Mouse (Mus musculus) kidney, embryonic 16.5 days (tissue): ENCODE data around the gene Snx25. TPM values are rescaled to one million over a fixed set of nuclear protein-coding genes. Genes with fewer than 3 reads are reported as not detected.
"Not testable (repeated sequence)": the region's sequence is repeated elsewhere in the genome, so short reads cannot be mapped to it uniquely, and the experiment has no call there.

Source experiments
- ATAC-seq: fragments of 200-750 bp; cut with Nextera tagmentation; 2 replicates; pipeline ENCODE4 v1.8.0; 2017; ENCODE audit warnings: moderate TSS enrichment; ENCODE audit not compliant: low FRiP score, low TSS enrichment
- H3K27ac ChIP-seq: fragments of 300-500 bp; sonication (generic); 2 replicates; pipeline ENCODE4 v1.5.1; 2014; ENCODE audit warnings: low read length
- H3K27me3 ChIP-seq: fragments of 300-500 bp; sonication (generic); 2 replicates; pipeline ENCODE4 v1.6.1; 2014; ENCODE audit warnings: low read length, control low read depth, mixed read lengths; ENCODE audit not compliant: insufficient read depth
- H3K36me3 ChIP-seq: fragments of 300-500 bp; sonication (generic); 2 replicates; pipeline ENCODE4 v1.6.1; 2014; ENCODE audit warnings: low read length, control low read depth, mixed read lengths; ENCODE audit not compliant: insufficient read depth
- H3K4me1 ChIP-seq: fragments of 300-500 bp; sonication (generic); 2 replicates; pipeline ENCODE4 v1.6.1; 2014; ENCODE audit warnings: low read length, control low read depth, mixed read lengths; ENCODE audit not compliant: insufficient read depth
- H3K4me2 ChIP-seq: fragments of 300-500 bp; sonication (generic); replicated peaks from 2 replicates; pipeline ENCODE4 v1.6.1; 2014; ENCODE audit warnings: low read depth, low read length
- H3K4me3 ChIP-seq: fragments of 300-500 bp; sonication (generic); 2 replicates; pipeline ENCODE4 v1.5.1; 2014; ENCODE audit warnings: mild to moderate bottlenecking, low read length
- H3K9ac ChIP-seq: fragments of 300-500 bp; sonication (generic); replicated peaks from 2 replicates; pipeline ENCODE4 v1.6.1; 2014; ENCODE audit warnings: low read length
- H3K9me3 ChIP-seq: fragments of 300-500 bp; sonication (generic); 2 replicates; pipeline ENCODE4 v1.6.1; 2016; ENCODE audit warnings: low read length, control low read depth
- WGBS: fragments of 180-500 bp; shearing (Covaris S2); extraction: QIAGEN DNeasy Blood & Tissue Kit; methylation state at CpG from one replicate; pipeline ENCODE4 v1.1.7; 2014; 5-methylcytosine and 5-hydroxymethylcytosine counted together
- polyA plus RNA-seq: library from polyadenylated mRNA; unstranded; fragments of >200 nt; fragmentation: Nextera tagmentation; extraction: Ambion mirVana; gene quantifications from 2 replicates; pipeline ENCODE4 v1.2.1, GENCODE M21; 2015

Snx25 gene
- polyA plus RNA-seq, 1 experiment from 2014 or later, result 4.5 TPM

- WGBS, result 71% methylated on average over 9 of the region's 9 CpGs
- H3K36me3 ChIP-seq, result no peaks in the 10 kb centered on the region
- H3K4me2 ChIP-seq, result no peak overlapping the region
- H3K4me3 ChIP-seq, result no peak overlapping the region
- H3K4me1 ChIP-seq, result peaks cover 9% of the 10 kb centered on the region
- no peaks in the 10 kb centered on the region for H3K9me3 ChIP-seq
- H3K9ac ChIP-seq, result no peak overlapping the region
- no peak for ATAC-seq
- no peak overlapping the region for H3K27ac ChIP-seq
- H3K27me3 ChIP-seq, result no peaks in the 10 kb centered on the region
Observed at GRCm38 (mm10) chr8:46140376-46141120, 11.4 kb downstream of the Snx25 start.

- H3K9ac ChIP-seq, result no peak overlapping the region
- no peaks in the 10 kb centered on the region for H3K36me3 ChIP-seq
- no peaks in the 10 kb centered on the region for H3K4me1 ChIP-seq
- H3K27ac ChIP-seq, result no peak overlapping the region
- WGBS, result 83% methylated on average over 10 of the region's 10 CpGs
- no peak for ATAC-seq
- H3K4me3 ChIP-seq, result no peak overlapping the region
- H3K4me2 ChIP-seq, result no peak overlapping the region
- no peaks in the 10 kb centered on the region for H3K27me3 ChIP-seq
- no peaks in the 10 kb centered on the region for H3K9me3 ChIP-seq
Observed at GRCm38 (mm10) chr8:46137843-46138596, 13.9 kb downstream of the Snx25 start.

GRCm38 (mm10) chr8:46137336-46137735 lies 14.6 kb downstream of the Snx25 start:
- Histone ChIP-seq H3K9me3 (no peaks in the 10 kb centered on the region), H3K4me1 (no peaks in the 10 kb centered on the region), H3K27me3 (no peaks in the 10 kb centered on the region), H3K4me2 (no peak overlapping the region), H3K36me3 (no peaks in the 10 kb centered on the region), H3K9ac (no peak overlapping the region), H3K4me3 (no peak overlapping the region), H3K27ac (no peak overlapping the region)
- ATAC-seq, result no peak
- whole genome bisulfite sequencing, result 86% methylated on average over 1 of the region's 1 CpGs

GRCm38 (mm10) chr8:46135546-46135945 lies 16.4 kb downstream of the Snx25 start:
- H3K4me1 ChIP-seq, H3K27ac ChIP-seq, H3K9me3 ChIP-seq, H3K4me2 ChIP-seq, ATAC-seq, H3K4me3 ChIP-seq, H3K9ac ChIP-seq, H3K27me3 ChIP-seq, H3K36me3 ChIP-seq: not testable (repeated sequence)
- 87% methylated on average over 2 of the region's 2 CpGs for WGBS

GRCm38 (mm10) chr8:46130426-46130825 lies 21.5 kb downstream of the Snx25 start:
- H3K27me3 ChIP-seq, result no peaks in the 10 kb centered on the region
- H3K36me3 ChIP-seq, result no peaks in the 10 kb centered on the region
- H3K4me3 ChIP-seq, result no peak overlapping the region
- H3K9me3 ChIP-seq, result no peaks in the 10 kb centered on the region
- WGBS, result 69% methylated on average over 2 of the region's 2 CpGs
- H3K4me2 ChIP-seq, result no peak overlapping the region
- H3K27ac ChIP-seq, result no peak overlapping the region
- no peaks in the 10 kb centered on the region for H3K4me1 ChIP-seq
- H3K9ac ChIP-seq, result no peak overlapping the region
- ATAC-seq, result no peak

- Histone ChIP-seq H3K4me1 (no peaks in the 10 kb centered on the region), H3K4me2 (no peak overlapping the region), H3K9me3 (no peaks in the 10 kb centered on the region), H3K27me3 (no peaks in the 10 kb centered on the region), H3K9ac (no peak overlapping the region), H3K4me3 (no peak overlapping the region), H3K36me3 (no peaks in the 10 kb centered on the region), H3K27ac (no peak overlapping the region)
- no peak for ATAC-seq
- WGBS, result 88% methylated on average over 2 of the region's 2 CpGs
Observed at GRCm38 (mm10) chr8:46122498-46122897, 29.5 kb downstream of the Snx25 start.

GRCm38 (mm10) chr8:46119176-46119575 lies 32.8 kb downstream of the Snx25 start:
- H3K27ac ChIP-seq, result no peak overlapping the region
- H3K27me3 ChIP-seq, result no peaks in the 10 kb centered on the region
- no peak for ATAC-seq
- WGBS, result 91% methylated on average over 3 of the region's 3 CpGs
- no peaks in the 10 kb centered on the region for H3K9me3 ChIP-seq
- no peaks in the 10 kb centered on the region for H3K36me3 ChIP-seq
- no peak overlapping the region for H3K9ac ChIP-seq
- H3K4me1 ChIP-seq, result no peaks in the 10 kb centered on the region
- no peak overlapping the region for H3K4me2 ChIP-seq
- H3K4me3 ChIP-seq, result no peak overlapping the region

- Histone ChIP-seq H3K36me3 (no peaks in the 10 kb centered on the region), H3K4me2 (no peak overlapping the region), H3K9me3 (no peaks in the 10 kb centered on the region), H3K9ac (no peak overlapping the region), H3K27ac (no peak overlapping the region), H3K27me3 (no peaks in the 10 kb centered on the region), H3K4me3 (no peak overlapping the region), H3K4me1 (no peaks in the 10 kb centered on the region)
- no peak for ATAC-seq
- 90% methylated on average over 3 of the region's 3 CpGs for WGBS
Observed at GRCm38 (mm10) chr8:46117172-46117571, 34.8 kb downstream of the Snx25 start.

GRCm38 (mm10) chr8:46113421-46114170 lies 38.4 kb downstream of the Snx25 start:
- not testable (repeated sequence) for H3K27ac ChIP-seq, H3K9me3 ChIP-seq, H3K4me2 ChIP-seq, H3K4me1 ChIP-seq, H3K9ac ChIP-seq, ATAC-seq, H3K36me3 ChIP-seq, H3K4me3 ChIP-seq, H3K27me3 ChIP-seq

GRCm38 (mm10) chr8:46107690-46108089 lies 44.3 kb downstream of the Snx25 start:
- Histone ChIP-seq H3K4me3 (no peak overlapping the region), H3K27me3 (no peaks in the 10 kb centered on the region), H3K9me3 (no peaks in the 10 kb centered on the region), H3K27ac (no peak overlapping the region), H3K4me1 (no peaks in the 10 kb centered on the region), H3K4me2 (no peak overlapping the region), H3K36me3 (0 out of 2 replicates have a peak, but pooled peaks cover 3% of the 10 kb centered on the region), H3K9ac (no peak overlapping the region)
- ATAC-seq, result no peak
